Mouse (Mus musculus) spleen, adult 10 weeks (tissue): ENCODE results near the gene Mapre3. TPM values are rescaled to one million over a fixed set of nuclear protein-coding genes. Genes with fewer than 3 reads are reported as not detected.

ENCODE experiments used
- polyA plus RNA-seq: library from polyadenylated mRNA; stranded (reverse); fragments of 350-450 nt; fragmentation: Illumina TruSeq; extraction: RNeasy Lipid Tissue Mini Kit (QIAGEN cat#74804); gene quantifications from one replicate; pipeline ENCODE4 v1.2.3, GENCODE M21; 2015; ENCODE audit warnings: low replicate concordance; ENCODE audit not compliant: insufficient read depth

The Mapre3 gene
- polyA plus RNA-seq, result 10.2 TPM

GRCm38 (mm10) chr5:30814424-30815119 lies at the start of gene Mapre3:
Gene Mapre3 (plus strand): TSS chr5:30814641.

GRCm38 (mm10) chr5:30867712-30868111 lies 53.3 kb downstream of the Mapre3 start, which contains the start of gene Tmem214:
Gene Tmem214 (plus strand): TSS chr5:30868012.

GRCm38 (mm10) chr5:30888337-30889087 lies 74.1 kb downstream of the Mapre3 start, which contains the start of gene Agbl5:
Gene Agbl5 (plus strand): TSS chr5:30888694.

GRCm38 (mm10) chr5:30907413-30908059 lies 93.1 kb downstream of the Mapre3 start, which contains the start of gene Ost4:
Gene Ost4 (minus strand): TSS chr5:30907788.

GRCm38 (mm10) chr5:30913060-30913841 lies 98.8 kb downstream of the Mapre3 start, which contains the start of gene Emilin1:
Gene Emilin1 (plus strand): TSS chr5:30913402.

Other genes with a start within 250 kb of the Mapre3 start
- 1.4 TPM for gene Kcnk3, start 226.5 kb upstream of the Mapre3 start, polyA plus RNA-seq
- gene Slc35f6, start 166.7 kb upstream of the Mapre3 start, polyA plus RNA-seq, result 18.1 TPM
- 67.7 TPM for gene Cenpa, start 147.9 kb upstream of the Mapre3 start, polyA plus RNA-seq
- gene Dpysl5, start 103.1 kb upstream of the Mapre3 start, polyA plus RNA-seq, result 0.04 TPM
- 22.5 TPM for gene Tmem214, start 53.4 kb downstream of the Mapre3 start, polyA plus RNA-seq
- 9.6 TPM for gene Agbl5, start 74.1 kb downstream of the Mapre3 start, polyA plus RNA-seq
- gene Ost4, start 93.1 kb downstream of the Mapre3 start, polyA plus RNA-seq, result 182 TPM
- 12.1 TPM for gene Emilin1, start 98.8 kb downstream of the Mapre3 start, polyA plus RNA-seq
- 8.0 TPM for gene Khk, start 106.8 kb downstream of the Mapre3 start, polyA plus RNA-seq
- not detected for gene Cgref1, start 130.9 kb downstream of the Mapre3 start, polyA plus RNA-seq
- 147 TPM for gene Preb, start 145.7 kb downstream of the Mapre3 start, polyA plus RNA-seq
- 0.54 TPM for gene Tcf23, start 154.0 kb downstream of the Mapre3 start, polyA plus RNA-seq
- 100 TPM for gene Atraid, start 233.7 kb downstream of the Mapre3 start, polyA plus RNA-seq
- 5.0 TPM for gene Slc5a6, start 234.3 kb downstream of the Mapre3 start, polyA plus RNA-seq
- gene Cad, start 240.1 kb downstream of the Mapre3 start, polyA plus RNA-seq, result 12.4 TPM